Mouse (Mus musculus) heart, postnatal 0 days (tissue): Measurements from ENCODE around the gene Poldip3. TPM values are rescaled to one million over a fixed set of nuclear protein-coding genes. Genes with fewer than 3 reads are reported as not detected.

Source experiments
- ATAC-seq: fragments of 200-750 bp; cut with Nextera tagmentation; 2 replicates; pipeline ENCODE4 v1.8.0; 2017; ENCODE audit warnings: low read depth, moderate number of reproducible peaks, moderate library complexity; ENCODE audit not compliant: insufficient read depth
- DNase-seq: peaks from one replicate; pipeline ENCODE4 v3.0.0-alpha.2; 2016; ENCODE audit warnings: low spot score
- H3K27ac ChIP-seq: fragments of 300-500 bp; sonication (generic); 2 replicates; pipeline ENCODE4 v1.5.1; 2014; ENCODE audit warnings: low read depth, mild to moderate bottlenecking
- H3K27me3 ChIP-seq: fragments of 300-500 bp; sonication (generic); 2 replicates; pipeline ENCODE4 v1.6.1; 2014; ENCODE audit warnings: low read length, mixed read lengths; ENCODE audit not compliant: control insufficient read depth, insufficient read depth
- H3K36me3 ChIP-seq: fragments of 300-500 bp; sonication (generic); replicated peaks from 2 replicates; pipeline ENCODE4 v1.6.1; 2014; ENCODE audit warnings: low read length, mixed read lengths; ENCODE audit not compliant: control insufficient read depth, insufficient read depth
- H3K4me1 ChIP-seq: fragments of 300-500 bp; sonication (generic); 2 replicates; pipeline ENCODE4 v1.6.1; 2014; ENCODE audit warnings: antibody characterized with exemption; ENCODE audit not compliant: control insufficient read depth, insufficient read depth
- H3K4me2 ChIP-seq: fragments of 300-500 bp; sonication (generic); 2 replicates; pipeline ENCODE4 v1.6.1; 2014; ENCODE audit warnings: low read depth, mild to moderate bottlenecking, low read length, moderate library complexity
- H3K4me3 ChIP-seq: fragments of 300-500 bp; sonication (generic); 2 replicates; pipeline ENCODE4 v1.5.1; 2014; ENCODE audit warnings: low read depth, low read length
- H3K9ac ChIP-seq: fragments of 300-500 bp; sonication (generic); replicated peaks from 2 replicates; pipeline ENCODE4 v1.6.1; 2014; ENCODE audit warnings: low read depth, low read length, mixed read lengths
- H3K9me3 ChIP-seq: fragments of 300-500 bp; sonication (generic); replicated peaks from 2 replicates; pipeline ENCODE4 v1.6.1; 2016; ENCODE audit warnings: low read length; ENCODE audit not compliant: control insufficient read depth
- CTCF ChIP-seq: IDR thresholded peaks from 2 replicates; pipeline ENCODE4 v1.5.1; 2016; ENCODE audit warnings: antibody characterized with exemption, control low read depth, low read depth
- EP300 ChIP-seq: IDR thresholded peaks from 2 replicates; pipeline ENCODE4 v1.6.1; 2016; ENCODE audit warnings: antibody characterized with exemption, low read depth
- WGBS: fragments of 180-500 bp; shearing (Covaris S2); extraction: QIAGEN DNeasy Blood & Tissue Kit; methylation state at CpG from one replicate; pipeline ENCODE4 v1.1.7; 2014; 5-methylcytosine and 5-hydroxymethylcytosine counted together
- polyA plus RNA-seq: library from polyadenylated mRNA; unstranded; fragments of >200 nt; fragmentation: Nextera tagmentation; extraction: Ambion mirVana; gene quantifications from 2 replicates; pipeline ENCODE4 v1.2.1, GENCODE M21; 2015
- total RNA-seq: library from RNA; depleted of rRNA; stranded (reverse); fragments of >200 nt; gene quantifications from 2 replicates; pipeline ENCODE4 v1.2.3, GENCODE M21; 2014; ENCODE audit warnings: low replicate concordance

The Poldip3 gene
- total and polyA plus RNA-seq, 2 experiments from 2014 or later: 38.3 to 63.6 TPM

DNA sequence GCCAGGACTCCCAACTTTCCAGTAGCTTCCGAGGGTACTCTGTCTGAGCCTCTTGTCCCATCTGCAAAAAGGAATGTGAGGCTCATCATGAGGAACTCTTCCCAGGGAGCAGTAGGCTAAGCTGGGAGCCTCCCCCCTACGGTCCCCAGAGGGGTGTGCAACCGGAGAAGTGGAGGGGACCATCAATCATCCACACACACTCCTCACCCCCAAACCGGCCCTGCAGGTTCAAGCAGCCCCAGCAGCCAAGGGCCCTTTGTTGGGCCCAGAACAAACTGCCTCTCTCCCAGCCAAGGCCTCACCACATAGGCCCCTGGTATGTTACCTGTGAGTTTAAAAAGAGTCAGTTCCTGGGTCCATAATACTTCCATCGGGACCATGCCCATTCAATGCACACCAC lies 17.9 kb upstream of the Poldip3 start:
- H3K4me3 ChIP-seq: no peak overlapping the region
- WGBS: 76% methylated on average over 5 of the region's 5 CpGs
- ATAC-seq (no peak), DNase-seq (no peak)
- no peak overlapping the region for H3K4me2 ChIP-seq
- no peak overlapping the region for H3K9ac ChIP-seq
- no peaks in the 10 kb centered on the region for H3K27me3 ChIP-seq
- TF ChIP-seq CTCF: no peak
- no peak for TF ChIP-seq EP300
- H3K4me1 ChIP-seq: peaks cover 36% of the 10 kb centered on the region
- H3K9me3 ChIP-seq: no peaks in the 10 kb centered on the region
- H3K36me3 ChIP-seq: peaks cover 5% of the 10 kb centered on the region; the same call in 1 of the 2 replicates
- peak overlapping the region; percentile 44; the same call in 1 of the 2 replicates for H3K27ac ChIP-seq

- Histone ChIP-seq H3K4me1 (peaks cover 36% of the 10 kb centered on the region), H3K9ac (no peak overlapping the region), H3K4me3 (no peak overlapping the region), H3K36me3 (peaks cover 10% of the 10 kb centered on the region; the same call in 1 of the 2 replicates), H3K9me3 (no peaks in the 10 kb centered on the region), H3K27ac (peak overlapping the region; percentile 44; the same call in 1 of the 2 replicates), H3K27me3 (no peaks in the 10 kb centered on the region), H3K4me2 (no peak overlapping the region)
- ATAC-seq: no peak
- DNase-seq: no peak
- TF ChIP-seq CTCF (no peak), EP300 (no peak)
- 64% methylated on average over 3 of the region's 3 CpGs for WGBS
Observed at GRCm38 (mm10) chr15:83166642-83167041, 17.5 kb upstream of the Poldip3 start.

- Histone ChIP-seq H3K9ac (no peak overlapping the region), H3K9me3 (no peaks in the 10 kb centered on the region), H3K4me2 (no peak overlapping the region), H3K27ac (peak overlapping the region; percentile 44; the same call in 1 of the 2 replicates), H3K36me3 (peaks cover 14% of the 10 kb centered on the region; the same call in 1 of the 2 replicates), H3K4me1 (peaks cover 28% of the 10 kb centered on the region), H3K4me3 (no peak overlapping the region), H3K27me3 (no peaks in the 10 kb centered on the region)
- no peak for TF ChIP-seq CTCF
- TF ChIP-seq EP300: no peak
- no peak for DNase-seq
- ATAC-seq: no peak
- WGBS: 92% methylated on average over 13 of the region's 13 CpGs
Observed at GRCm38 (mm10) chr15:83165526-83166315, 16.5 kb upstream of the Poldip3 start.

GRCm38 (mm10) chr15:83164971-83165471 lies 15.8 kb upstream of the Poldip3 start:
- 44% methylated on average over 5 of the region's 5 CpGs for WGBS
- H3K4me1 ChIP-seq: peaks cover 21% of the 10 kb centered on the region

GRCm38 (mm10) chr15:83162818-83163485 lies 13.8 kb upstream of the Poldip3 start:
- Histone ChIP-seq H3K9me3 (no peaks in the 10 kb centered on the region), H3K4me1 (peaks cover 20% of the 10 kb centered on the region), H3K36me3 (peaks cover 31% of the 10 kb centered on the region), H3K27ac (no peak overlapping the region), H3K9ac (no peak overlapping the region), H3K27me3 (no peaks in the 10 kb centered on the region), H3K4me3 (no peak overlapping the region), H3K4me2 (no peak overlapping the region)
- ATAC-seq (no peak), DNase-seq (no peak)
- 92% methylated on average over 11 of the region's 11 CpGs for WGBS
- TF ChIP-seq EP300: no peak
- no peak for TF ChIP-seq CTCF

More at GRCm38 (mm10) chr15:83164971-83165471, 15.8 kb upstream of the Poldip3 start:
- Histone ChIP-seq H3K4me3 (no peak overlapping the region), H3K27me3 (no peaks in the 10 kb centered on the region), H3K27ac (peak overlapping the region; percentile 66), H3K4me2 (no peak overlapping the region), H3K9ac (no peak overlapping the region), H3K36me3 (peaks cover 20% of the 10 kb centered on the region), H3K9me3 (no peaks in the 10 kb centered on the region)
- peak; percentile 89 for DNase-seq
- TF ChIP-seq EP300: peak; percentile 61; the same call in 1 of the 2 replicates
- peak; percentile 23 for TF ChIP-seq CTCF
- peak; percentile 88 for ATAC-seq
